Mouse (Mus musculus) liver, embryonic 15.5 days (tissue): ENCODE data around the gene Psmb6. TPM values are rescaled to one million over a fixed set of nuclear protein-coding genes. Genes with fewer than 3 reads are reported as not detected.

ENCODE experiments used
- ATAC-seq: fragments of 200-750 bp; cut with Nextera tagmentation; 2 replicates; pipeline ENCODE4 v1.8.0; 2017; ENCODE audit warnings: moderate number of reproducible peaks, mild to moderate bottlenecking, moderate library complexity; ENCODE audit not compliant: insufficient read depth
- H3K27ac ChIP-seq: fragments of 300-500 bp; sonication (generic); replicated peaks from 2 replicates; pipeline ENCODE4 v1.5.1; 2015; ENCODE audit warnings: mild to moderate bottlenecking, inconsistent platforms
- H3K27me3 ChIP-seq: fragments of 300-500 bp; sonication (generic); 2 replicates; pipeline ENCODE4 v1.6.1; 2015; ENCODE audit warnings: mild to moderate bottlenecking, inconsistent platforms
- H3K36me3 ChIP-seq: fragments of 300-500 bp; sonication (generic); replicated peaks from 2 replicates; pipeline ENCODE4 v1.6.1; 2015; ENCODE audit warnings: moderate library complexity, mild to moderate bottlenecking, inconsistent platforms
- H3K4me1 ChIP-seq: fragments of 300-500 bp; sonication (generic); replicated peaks from 2 replicates; pipeline ENCODE4 v1.6.1; 2015; ENCODE audit warnings: inconsistent platforms
- H3K4me2 ChIP-seq: fragments of 300-500 bp; sonication (generic); 2 replicates; pipeline ENCODE4 v1.6.1; 2015; ENCODE audit warnings: moderate library complexity, mild to moderate bottlenecking, inconsistent platforms
- H3K4me3 ChIP-seq: fragments of 300-500 bp; sonication (generic); replicated peaks from 2 replicates; pipeline ENCODE4 v1.5.1; 2015; ENCODE audit warnings: mild to moderate bottlenecking, inconsistent platforms
- H3K9ac ChIP-seq: fragments of 300-500 bp; sonication (generic); 2 replicates; pipeline ENCODE4 v1.6.1; 2015; ENCODE audit warnings: moderate library complexity, mild to moderate bottlenecking, inconsistent platforms
- H3K9me3 ChIP-seq: fragments of 300-500 bp; sonication (generic); replicated peaks from 2 replicates; pipeline ENCODE4 v1.6.1; 2016; ENCODE audit warnings: inconsistent platforms
- WGBS: fragments of 180-500 bp; shearing (Covaris S2); methylation state at CpG from one replicate; pipeline ENCODE4 v1.1.7; 2015; ENCODE audit warnings: mixed read lengths; ENCODE audit not compliant: insufficient replicate concordance; 5-methylcytosine and 5-hydroxymethylcytosine counted together
- polyA plus RNA-seq: library from polyadenylated mRNA; unstranded; fragments of >200 nt; fragmentation: Nextera tagmentation; extraction: Ambion mirVana; gene quantifications from 2 replicates; pipeline ENCODE4 v1.2.1, GENCODE M21; 2015

Psmb6 gene
- polyA plus RNA-seq, 1 experiment from 2014 or later, result 316 TPM

DNA sequence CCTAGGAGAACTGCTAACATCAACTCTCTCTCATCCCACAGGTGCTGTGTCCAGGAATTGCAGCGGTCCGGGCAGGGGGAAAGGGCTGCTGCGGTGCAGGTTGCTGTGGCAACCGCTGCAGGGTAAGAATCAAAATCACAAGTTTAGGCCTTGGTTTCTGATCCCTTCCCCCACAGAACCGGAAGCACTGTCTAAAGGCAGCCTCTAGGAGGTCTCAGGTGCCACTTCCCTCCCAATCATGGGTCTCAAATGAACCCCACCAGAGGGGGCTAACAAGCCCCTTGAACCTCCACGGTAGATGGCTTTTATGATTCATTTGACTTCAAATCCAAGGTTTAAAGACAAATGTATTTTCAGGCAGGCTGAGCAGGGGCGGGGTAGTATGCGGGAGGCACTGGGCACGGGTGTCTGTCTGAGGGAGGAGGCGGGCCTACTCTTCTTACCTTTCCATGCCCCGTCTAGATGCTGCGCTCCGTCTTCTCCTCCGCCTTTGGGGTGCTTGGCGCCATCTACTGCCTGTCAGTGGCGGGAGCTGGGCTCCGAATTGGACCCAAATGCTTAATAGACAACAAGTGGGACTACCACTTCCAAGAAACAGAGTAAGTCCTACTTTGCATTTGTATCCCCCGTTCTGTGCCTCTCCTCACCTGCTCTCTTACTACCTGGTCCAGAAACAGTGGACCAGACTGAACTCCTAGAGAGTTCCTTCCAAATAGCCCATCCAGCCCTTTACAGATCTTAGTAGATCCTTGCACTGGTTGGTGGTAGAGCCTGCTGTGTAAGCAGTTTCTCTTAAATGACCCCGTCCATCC is 15.2 kb upstream of the Psmb6 start:
- H3K4me2 ChIP-seq, result no peak overlapping the region
- H3K9ac ChIP-seq, result no peak overlapping the region
- H3K4me3 ChIP-seq, result no peak overlapping the region
- H3K27ac ChIP-seq, result no peak overlapping the region
- peaks cover 36% of the 10 kb centered on the region for H3K27me3 ChIP-seq
- H3K4me1 ChIP-seq, result peaks cover 16% of the 10 kb centered on the region
- no peaks in the 10 kb centered on the region for H3K36me3 ChIP-seq
- ATAC-seq, result no peak
- no peaks in the 10 kb centered on the region for H3K9me3 ChIP-seq
- 16% methylated on average over 19 of the region's 19 CpGs for WGBS

DNA sequence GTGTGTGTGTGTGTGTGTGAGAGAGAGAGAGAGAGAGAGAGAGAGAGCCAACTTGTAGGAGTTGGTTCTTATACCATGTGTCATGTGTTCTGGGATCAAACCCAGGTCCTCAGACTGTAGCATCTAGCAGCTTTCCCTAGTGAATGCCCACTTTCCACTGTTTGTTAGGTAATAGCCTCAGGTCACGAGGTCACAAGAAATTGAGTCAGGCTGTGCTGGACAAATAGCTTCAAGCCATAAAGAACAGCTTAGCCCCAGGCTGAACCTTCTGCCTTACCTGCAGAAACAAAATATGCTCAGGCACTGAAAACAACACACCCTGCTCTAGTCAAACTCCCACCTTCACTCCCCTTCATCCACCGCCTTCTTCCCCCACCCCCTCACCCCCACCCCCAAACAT is 13.9 kb upstream of the Psmb6 start:
- Histone ChIP-seq H3K4me1 (0 out of 2 replicates have a peak, but pooled peaks cover 6% of the 10 kb centered on the region), H3K9me3 (no peaks in the 10 kb centered on the region), H3K27ac (no peak overlapping the region), H3K36me3 (no peaks in the 10 kb centered on the region), H3K4me2 (no peak overlapping the region), H3K9ac (no peak overlapping the region), H3K27me3 (peaks cover 36% of the 10 kb centered on the region), H3K4me3 (no peak overlapping the region)
- 45% methylated on average over 2 of the region's 2 CpGs for WGBS
- ATAC-seq, result no peak

DNA sequence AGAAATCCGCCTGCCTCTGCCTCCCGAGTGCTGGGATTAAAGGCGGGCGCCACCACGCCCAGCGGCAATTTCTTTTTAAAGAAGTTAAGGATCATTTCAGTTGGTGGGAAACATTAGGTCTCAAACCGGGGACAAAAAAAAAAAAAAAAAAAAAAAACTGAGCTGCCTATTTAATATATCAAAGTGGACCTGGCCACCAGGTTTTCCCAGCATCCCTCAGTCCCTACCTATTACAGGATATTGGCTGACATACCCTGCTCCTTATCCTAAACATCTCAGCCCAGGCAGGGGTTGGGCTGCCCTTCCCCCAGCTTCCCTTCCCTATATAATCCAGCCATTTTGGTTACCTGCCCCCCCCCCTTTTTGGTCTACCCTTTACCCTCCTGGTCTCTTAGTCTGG is 13.3 kb upstream of the Psmb6 start:
- WGBS, result 71% methylated on average over 7 of the region's 7 CpGs
- no peaks in the 10 kb centered on the region for H3K36me3 ChIP-seq
- H3K4me2 ChIP-seq, result no peak overlapping the region
- no peak overlapping the region for H3K4me3 ChIP-seq
- no peak for ATAC-seq
- H3K9ac ChIP-seq, result no peak overlapping the region
- 0 out of 2 replicates have a peak, but pooled peaks cover 6% of the 10 kb centered on the region for H3K4me1 ChIP-seq
- H3K27me3 ChIP-seq, result peaks cover 36% of the 10 kb centered on the region
- no peaks in the 10 kb centered on the region for H3K9me3 ChIP-seq
- no peak overlapping the region for H3K27ac ChIP-seq

DNA sequence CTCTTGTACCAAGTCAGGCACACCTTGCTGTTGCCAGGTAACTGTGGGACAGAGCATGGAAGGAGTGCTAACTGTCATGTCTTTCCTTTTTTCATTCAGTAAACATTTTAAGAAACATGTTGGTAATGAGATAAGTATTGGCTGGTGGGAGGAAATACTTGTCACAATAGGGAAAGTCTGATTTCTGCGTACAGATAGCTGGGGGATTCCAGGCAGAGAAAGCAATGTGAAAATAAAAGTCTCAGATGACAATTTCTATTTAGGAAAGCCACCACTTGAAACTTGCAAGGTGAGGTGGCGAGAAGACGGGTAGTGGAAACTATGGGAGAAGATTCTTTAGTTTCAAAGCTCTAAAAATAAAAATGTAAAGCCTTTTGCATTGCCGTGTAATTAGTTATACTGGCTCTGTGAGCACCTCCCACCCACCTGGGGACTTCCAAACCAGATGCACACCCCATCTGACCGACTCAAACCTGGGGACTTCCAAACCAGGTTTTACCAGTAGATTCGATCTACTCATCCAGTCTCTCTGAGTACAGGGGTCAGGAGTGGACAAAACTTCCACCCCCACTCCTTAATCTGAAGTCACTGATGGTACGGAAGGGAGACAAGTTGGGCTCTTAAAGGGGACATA is 12.3 kb upstream of the Psmb6 start:
- Histone ChIP-seq H3K4me2 (no peak overlapping the region), H3K27me3 (peaks cover 28% of the 10 kb centered on the region), H3K9ac (no peak overlapping the region), H3K4me3 (no peak overlapping the region), H3K9me3 (no peaks in the 10 kb centered on the region), H3K36me3 (no peaks in the 10 kb centered on the region), H3K27ac (no peak overlapping the region), H3K4me1 (peaks cover 6% of the 10 kb centered on the region; the same call in 1 of the 2 replicates)
- no peak for ATAC-seq
- WGBS, result 52% methylated on average over 7 of the region's 7 CpGs

DNA sequence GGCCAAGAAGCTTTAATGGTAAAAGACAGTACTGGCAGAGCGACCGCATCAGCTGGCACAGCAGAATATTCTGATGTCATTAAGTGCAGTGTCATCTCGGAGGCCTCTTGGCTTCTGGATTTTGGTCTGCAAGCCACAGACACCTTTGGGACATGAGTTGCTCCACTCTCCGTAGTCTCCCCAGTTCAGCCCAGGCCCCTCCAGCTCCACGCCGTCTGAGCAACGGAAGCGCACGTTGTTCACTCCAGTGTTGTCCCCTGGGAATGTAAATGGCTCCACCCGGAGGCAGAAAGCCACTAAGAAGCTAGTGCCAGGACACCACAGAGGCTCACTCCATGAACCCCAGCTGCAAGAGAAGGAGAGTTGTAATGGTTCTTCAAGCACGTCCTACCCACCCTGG is 11.6 kb upstream of the Psmb6 start:
- no peak for ATAC-seq
- 65% methylated on average over 11 of the region's 11 CpGs for WGBS
- H3K36me3 ChIP-seq, result no peaks in the 10 kb centered on the region
- H3K9ac ChIP-seq, result no peak overlapping the region
- H3K9me3 ChIP-seq, result no peaks in the 10 kb centered on the region
- H3K4me2 ChIP-seq, result no peak overlapping the region
- no peak overlapping the region for H3K4me3 ChIP-seq
- peaks cover 27% of the 10 kb centered on the region for H3K27me3 ChIP-seq
- H3K27ac ChIP-seq, result no peak overlapping the region
- H3K4me1 ChIP-seq, result peaks cover 12% of the 10 kb centered on the region

DNA sequence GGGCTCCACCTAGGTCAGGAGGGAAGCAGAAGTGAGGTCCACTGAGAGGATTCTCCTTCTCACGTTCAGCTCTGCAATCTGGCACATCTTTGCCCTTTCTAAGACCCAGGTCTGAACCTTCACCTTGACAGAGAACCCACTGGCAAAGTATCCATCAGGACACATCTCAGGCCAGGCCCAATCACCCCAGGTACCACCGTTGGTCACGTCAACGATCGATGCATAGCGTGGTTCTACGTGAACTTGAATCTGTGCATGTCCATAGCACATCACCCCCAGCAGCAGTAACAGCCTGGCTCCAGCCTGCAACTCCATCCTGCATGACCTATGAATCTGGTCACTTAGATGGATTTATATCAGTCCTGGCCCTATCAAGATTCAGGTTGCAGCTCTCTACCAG is 10.9 kb upstream of the Psmb6 start, which contains the start of gene Vmo1:
TSS of gene Vmo1 (minus strand) at position 329 of the 400 bp plus-strand sequence.
- WGBS, result 75% methylated on average over 7 of the region's 7 CpGs
- Histone ChIP-seq H3K36me3 (no peaks in the 10 kb centered on the region), H3K9me3 (no peaks in the 10 kb centered on the region), H3K4me1 (peaks cover 20% of the 10 kb centered on the region), H3K27me3 (peaks cover 19% of the 10 kb centered on the region), H3K9ac (no peak within 1 kb of the TSS), H3K4me2 (no peak within 1 kb of the TSS), H3K27ac (no peak within 1 kb of the TSS), H3K4me3 (no peak within 1 kb of the TSS)
- no peak for ATAC-seq

DNA sequence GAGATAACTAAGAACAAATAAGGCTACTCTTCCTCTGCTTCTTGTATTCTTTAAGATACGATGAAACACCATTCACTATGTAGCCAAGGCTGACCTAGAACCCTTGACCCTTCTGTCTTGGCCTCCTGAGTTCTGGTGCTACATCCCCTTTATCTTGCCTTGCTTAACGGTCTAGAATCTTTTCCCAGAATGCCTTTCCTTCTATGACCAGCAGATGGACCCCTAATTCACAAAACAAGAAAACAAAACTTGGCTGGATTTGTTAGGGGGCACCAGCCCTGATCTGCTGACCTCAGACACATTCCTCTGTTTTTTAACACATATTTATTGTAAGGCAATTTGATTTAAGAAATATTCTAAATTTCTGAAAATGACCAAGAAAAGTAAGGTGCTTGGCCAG is 8.8 kb upstream of the Psmb6 start:
- Histone ChIP-seq H3K4me3 (no peak overlapping the region), H3K9me3 (no peaks in the 10 kb centered on the region), H3K4me1 (peaks cover 24% of the 10 kb centered on the region), H3K4me2 (no peak overlapping the region), H3K27ac (no peak overlapping the region), H3K27me3 (peaks cover 14% of the 10 kb centered on the region), H3K36me3 (no peaks in the 10 kb centered on the region), H3K9ac (no peak overlapping the region)
- WGBS, result 15% methylated on average over 2 of the region's 2 CpGs
- no peak for ATAC-seq

DNA sequence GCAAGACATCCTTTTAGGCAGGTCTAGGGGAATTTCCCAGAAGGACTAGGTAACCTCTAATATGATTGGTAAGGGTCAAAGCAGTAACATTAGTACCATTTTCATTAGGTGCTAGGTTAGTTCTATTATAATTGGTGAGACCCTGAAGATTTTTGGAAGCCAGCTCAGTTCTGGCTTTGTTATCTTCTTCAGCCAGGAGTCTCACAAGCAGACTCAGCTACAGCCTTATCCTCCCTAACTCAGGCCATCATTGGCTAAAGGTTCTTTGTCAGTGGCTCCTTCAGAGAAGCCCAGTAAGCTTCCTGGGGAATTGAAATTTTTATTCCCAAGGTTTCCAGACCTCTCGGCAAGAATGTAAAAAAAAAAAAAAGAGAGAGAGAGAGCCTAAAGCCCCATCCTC is 6.7 kb upstream of the Psmb6 start:
- H3K36me3 ChIP-seq, result no peaks in the 10 kb centered on the region
- H3K27ac ChIP-seq, result no peak overlapping the region
- no peak overlapping the region for H3K4me2 ChIP-seq
- no peak overlapping the region for H3K9ac ChIP-seq
- H3K4me1 ChIP-seq, result peaks cover 24% of the 10 kb centered on the region
- peaks cover 14% of the 10 kb centered on the region for H3K27me3 ChIP-seq
- no peaks in the 10 kb centered on the region for H3K9me3 ChIP-seq
- no peak for ATAC-seq
- 31% methylated on average over 1 of the region's 1 CpGs for WGBS
- no peak overlapping the region for H3K4me3 ChIP-seq

DNA sequence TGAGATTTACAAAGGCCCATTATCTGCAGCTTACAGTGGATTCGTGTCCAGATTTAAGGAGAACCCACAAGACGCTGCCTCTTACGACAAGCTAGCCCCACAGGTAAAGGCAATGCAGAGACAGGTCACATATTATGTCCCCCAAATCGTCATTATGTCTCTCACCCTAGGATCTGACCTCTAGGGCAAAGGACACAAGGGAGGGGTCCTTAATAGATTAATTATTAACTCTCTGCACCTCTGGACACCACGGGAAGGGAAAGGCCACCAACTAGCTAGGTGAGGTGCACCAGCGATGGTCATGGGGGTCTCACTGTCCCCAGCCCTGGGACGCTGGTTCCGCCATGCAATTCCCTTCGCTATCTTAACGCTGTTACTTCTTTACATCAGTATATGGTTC is 6.2 kb upstream of the Psmb6 start, which contains the start of gene Gltpd2:
TSS of gene Gltpd2 (plus strand) at position 274 of the 400 bp plus-strand sequence.
- Histone ChIP-seq H3K27me3 (peaks cover 14% of the 10 kb centered on the region), H3K36me3 (no peaks in the 10 kb centered on the region), H3K27ac (peak within 1 kb of the TSS; percentile 20), H3K4me1 (peaks cover 24% of the 10 kb centered on the region), H3K9me3 (no peaks in the 10 kb centered on the region), H3K4me3 (peak within 1 kb of the TSS; percentile 42), H3K4me2 (peak within 1 kb of the TSS; percentile 57), H3K9ac (peak within 1 kb of the TSS; percentile 15; the same call in 1 of the 2 replicates)
- 58% methylated on average over 10 of the region's 10 CpGs for WGBS
- peak; percentile 35 for ATAC-seq

DNA sequence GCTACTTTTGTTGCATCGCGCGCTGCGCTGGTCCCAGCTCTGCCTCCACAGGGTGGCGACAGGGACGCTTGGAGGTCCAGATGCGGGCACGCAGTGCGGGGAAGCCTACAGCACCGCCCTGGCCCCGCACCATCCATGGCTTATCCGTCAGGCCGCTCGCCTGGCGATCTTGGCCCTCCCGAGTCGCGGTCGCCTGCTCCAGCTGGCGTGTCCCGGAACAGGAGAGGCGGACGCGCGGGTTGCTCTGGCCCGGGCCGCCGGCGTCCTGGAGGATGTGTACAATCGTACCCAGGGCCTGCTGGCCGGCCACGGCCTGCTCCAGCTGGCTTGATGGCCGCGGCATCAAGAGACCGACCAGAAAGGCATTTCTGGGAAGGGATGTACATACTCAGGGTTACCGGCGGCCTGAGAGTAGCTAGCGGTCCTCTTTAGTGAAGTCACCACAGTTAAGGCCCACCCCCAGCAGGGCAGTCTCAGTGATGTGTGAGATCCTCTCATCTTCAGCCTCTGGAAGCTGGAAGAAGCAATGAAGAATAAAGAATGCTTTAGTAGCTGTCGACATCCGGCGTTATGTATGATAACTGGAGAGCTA is 4.9 kb upstream of the Psmb6 start:
- Histone ChIP-seq H3K4me2 (peak overlapping the region; percentile 57), H3K4me3 (peak overlapping the region; percentile 42), H3K4me1 (peaks cover 30% of the 10 kb centered on the region), H3K27me3 (peaks cover 14% of the 10 kb centered on the region), H3K9me3 (no peaks in the 10 kb centered on the region), H3K27ac (peak overlapping the region; percentile 20), H3K9ac (peak overlapping the region; percentile 15; the same call in 1 of the 2 replicates), H3K36me3 (no peaks in the 10 kb centered on the region)
- ATAC-seq, result 0 out of 2 replicates have a peak, but pooled peaks have one; percentile 3
- 30% methylated on average over 41 of the region's 41 CpGs for WGBS
